Mouse (Mus musculus) G1E (cell line): Measurements from ENCODE around the gene Nme2. TPM values are rescaled to one million over a fixed set of nuclear protein-coding genes. Genes with fewer than 3 reads are reported as not detected.
A peak's percentile ranks its signal among the peaks of the same experiment; 100 is the strongest.

Experiments used
- ATAC-seq: 2 replicates; pipeline ENCODE4 v1.8.0; 2016; ENCODE audit warnings: mild to moderate bottlenecking; ENCODE audit not compliant: insufficient number of reproducible peaks, poor library complexity, low FRiP score, severe bottlenecking; ENCODE audit errors: extremely low read depth
- DNase-seq: peaks from one replicate; pipeline ENCODE4 v3.0.0; 2012; ENCODE audit warnings: low spot score
- H3K27me3 ChIP-seq: 2 replicates; pipeline ENCODE4 v1.6.1; 2012; ENCODE audit warnings: mild to moderate bottlenecking, low read length, inconsistent platforms; ENCODE audit not compliant: insufficient read depth
- H3K36me3 ChIP-seq: replicated peaks from 2 replicates; pipeline ENCODE3; 2012; ENCODE audit warnings: mild to moderate bottlenecking, inconsistent platforms
- H3K4me1 ChIP-seq: 2 replicates; pipeline ENCODE4 v1.6.1; 2012; ENCODE audit warnings: low read depth, low read length, inconsistent platforms, mixed read lengths; ENCODE audit not compliant: insufficient read depth
- H3K4me3 ChIP-seq: 2 replicates; pipeline ENCODE4 v1.5.1; 2012; ENCODE audit warnings: low read depth, mild to moderate bottlenecking, inconsistent platforms, low read length, moderate library complexity, mixed read lengths
- H3K9me3 ChIP-seq: replicated peaks from 2 replicates; pipeline ENCODE4 v1.6.1; 2012; ENCODE audit warnings: inconsistent platforms
- CTCF ChIP-seq: IDR thresholded peaks from 2 replicates; pipeline ENCODE4 v1.5.1; 2012; ENCODE audit warnings: low read depth, low read length, inconsistent platforms, mixed read lengths
- GATA1 ChIP-seq: IDR thresholded peaks from 2 replicates; pipeline ENCODE4 v1.6.1; 2012; ENCODE audit warnings: borderline replicate concordance, low read length, inconsistent platforms, mixed read lengths
- GATA2 ChIP-seq: IDR thresholded peaks from 2 replicates; pipeline ENCODE4 v1.6.1; 2012; ENCODE audit warnings: low read depth, low read length, inconsistent platforms, borderline replicate concordance
- POLR2AphosphoS5 ChIP-seq: IDR thresholded peaks from 2 replicates; pipeline ENCODE4 v1.6.1; 2012; ENCODE audit warnings: low read depth, low read length, inconsistent platforms; ENCODE audit not compliant: insufficient replicate concordance
- TAL1 ChIP-seq: conservative IDR thresholded peaks from 2 replicates; pipeline ENCODE4 v1.6.1; 2012; ENCODE audit warnings: low read depth, low read length, inconsistent platforms, mixed read lengths
- polyA plus RNA-seq: library from polyadenylated mRNA; stranded (reverse); fragments of >175 nt; gene quantifications from 2 replicates; pipeline ENCODE4 v1.2.3, GENCODE M21; 2012
- total RNA-seq, 2 experiments: library from RNA; stranded (forward) in 1 of 2; stranded (reverse) in 1 of 2; fragments of 200-1000 nt in 1 of 2; fragments of >200 nt in 1 of 2; fragmentation: Nextera tagmentation in 1 of 2; gene quantifications; 2 replicates each; pipeline ENCODE4 v1.2.3; 2014 to 2017

The Nme2 gene
- total and polyA plus RNA-seq, 3 experiments = 29.3 to 161 (median 144) TPM

GRCm38 (mm10) chr11:93968848-93969128 is 12.7 kb upstream of the Nme2 start:
- H3K4me3 ChIP-seq = peak overlapping the region; percentile 100; the same call in 1 of the 2 replicates
- H3K27me3 ChIP-seq = no peaks in the 10 kb centered on the region
- ATAC-seq (no peak), DNase-seq (no peak)
- TF ChIP-seq GATA1 (no peak), TAL1 (no peak), POLR2AphosphoS5 (no peak), CTCF (no peak), GATA2 (no peak)
- H3K4me1 ChIP-seq = peaks cover 28% of the 10 kb centered on the region
- H3K36me3 ChIP-seq = peaks cover 24% of the 10 kb centered on the region
- no peaks in the 10 kb centered on the region for H3K9me3 ChIP-seq

- ATAC-seq (peak; percentile 92), DNase-seq (peak; percentile 65)
- peak within 1 kb of the TSS; percentile 100 for H3K4me3 ChIP-seq
- no peaks in the 10 kb centered on the region for H3K27me3 ChIP-seq
- TF ChIP-seq CTCF (peak; percentile 31; the same call in 1 of the 2 replicates), GATA1 (no peak)
- H3K9me3 ChIP-seq = no peaks in the 10 kb centered on the region
- peaks cover 30% of the 10 kb centered on the region for H3K36me3 ChIP-seq
- peaks cover 32% of the 10 kb centered on the region for H3K4me1 ChIP-seq
Measured at GRCm38 (mm10) chr11:93968005-93968847, 12.2 kb upstream of the Nme2 start, which contains the start of the genes Gm20390 and Nme1. Gene Gm20390 (minus strand): TSS chr11:93968293. Gene Nme1 (minus strand): TSS chr11:93968521.

- Histone ChIP-seq H3K9me3 (no peaks in the 10 kb centered on the region), H3K4me1 (peaks cover 32% of the 10 kb centered on the region), H3K36me3 (peaks cover 38% of the 10 kb centered on the region), H3K4me3 (peak overlapping the region; percentile 100), H3K27me3 (no peaks in the 10 kb centered on the region)
- ATAC-seq (no peak), DNase-seq (peak; percentile 24)
- TF ChIP-seq CTCF (no peak), POLR2AphosphoS5 (no peak), GATA2 (no peak), GATA1 (no peak), TAL1 (no peak)
Measured at GRCm38 (mm10) chr11:93967381-93967780, 11.3 kb upstream of the Nme2 start.

GRCm38 (mm10) chr11:93965391-93965790 is 9.3 kb upstream of the Nme2 start:
- H3K9me3 ChIP-seq = no peaks in the 10 kb centered on the region
- DNase-seq = no peak
- peaks cover 34% of the 10 kb centered on the region for H3K4me1 ChIP-seq
- no peak for ATAC-seq
- H3K4me3 ChIP-seq = peak overlapping the region; percentile 52; the same call in 1 of the 2 replicates
- TF ChIP-seq GATA2 = no peak
- no peak for TF ChIP-seq POLR2AphosphoS5
- TF ChIP-seq CTCF = no peak
- TF ChIP-seq GATA1 = no peak
- no peak for TF ChIP-seq TAL1
- H3K27me3 ChIP-seq = no peaks in the 10 kb centered on the region
- H3K36me3 ChIP-seq = peaks cover 57% of the 10 kb centered on the region

GRCm38 (mm10) chr11:93963013-93963412 is 7.0 kb upstream of the Nme2 start:
- TF ChIP-seq GATA1 (no peak), TAL1 (no peak), GATA2 (no peak), POLR2AphosphoS5 (no peak), CTCF (no peak)

GRCm38 (mm10) chr11:93961482-93961881 is 5.4 kb upstream of the Nme2 start:
- H3K9me3 ChIP-seq = no peaks in the 10 kb centered on the region
- no peak overlapping the region for H3K4me3 ChIP-seq
- DNase-seq = no peak
- H3K36me3 ChIP-seq = peaks cover 96% of the 10 kb centered on the region
- no peak for TF ChIP-seq POLR2AphosphoS5
- no peak for TF ChIP-seq GATA1
- ATAC-seq = no peak
- H3K27me3 ChIP-seq = no peaks in the 10 kb centered on the region
- H3K4me1 ChIP-seq = peaks cover 38% of the 10 kb centered on the region

More at GRCm38 (mm10) chr11:93963013-93963412, 7.0 kb upstream of the Nme2 start:
- Histone ChIP-seq H3K36me3 (peaks cover 80% of the 10 kb centered on the region), H3K4me1 (peaks cover 24% of the 10 kb centered on the region), H3K9me3 (no peaks in the 10 kb centered on the region), H3K4me3 (no peak overlapping the region), H3K27me3 (no peaks in the 10 kb centered on the region)
- ATAC-seq (no peak), DNase-seq (no peak)
